Mouse (Mus musculus): ENCODE data around the gene Gm10197.

Gm10197 gene

DNA sequence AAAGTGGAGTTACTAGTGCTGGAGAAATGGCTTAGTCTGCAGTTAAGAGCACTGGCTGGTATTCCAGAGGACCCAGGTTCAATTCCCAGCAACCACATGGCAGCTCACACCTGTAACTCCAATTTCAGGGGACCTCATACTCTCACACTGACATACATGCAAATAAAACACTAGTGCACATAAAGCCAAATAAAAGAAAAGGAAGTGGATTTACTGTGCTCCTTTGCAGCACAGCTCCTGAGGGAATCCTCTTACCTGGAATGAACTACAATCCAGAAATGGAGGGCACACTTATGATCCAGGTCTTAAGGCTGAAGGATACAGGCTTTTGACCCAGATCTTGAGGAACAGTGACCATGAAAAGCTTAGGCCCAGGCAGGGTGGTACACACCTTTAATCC is 22.1 kb upstream of the Gm10197 start:
- DNase-seq (ENCODE audit: low read depth), result no peak

DNA sequence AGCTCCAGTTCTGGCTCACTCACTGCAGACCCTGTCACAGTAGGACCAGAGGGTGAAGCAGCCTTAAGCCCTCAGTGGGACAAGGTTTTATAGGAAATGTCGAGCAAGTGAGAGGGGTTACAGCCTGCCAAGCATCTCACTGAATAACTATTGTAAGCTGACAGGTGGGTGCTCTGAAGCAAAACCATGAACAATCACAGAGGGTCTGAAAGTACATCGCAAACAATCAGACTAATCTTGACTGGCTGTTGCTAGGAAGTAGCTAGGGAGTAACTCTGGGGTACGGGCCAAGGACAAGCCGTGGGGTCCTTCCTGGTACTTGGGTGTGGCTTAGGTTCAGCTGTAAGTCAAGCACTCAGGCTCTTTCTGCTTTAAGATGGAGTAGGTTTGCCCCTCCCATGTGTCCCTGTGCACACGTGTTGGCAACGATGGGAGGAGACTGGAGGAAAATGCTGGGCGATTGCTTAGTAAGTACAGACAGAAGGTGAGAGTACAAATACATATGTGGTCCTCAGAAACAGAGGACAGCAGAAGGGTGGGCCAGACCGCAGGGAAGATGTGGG is 21.3 kb upstream of the Gm10197 start:
- no peak for DNase-seq (ENCODE audit: low read depth)

DNA sequence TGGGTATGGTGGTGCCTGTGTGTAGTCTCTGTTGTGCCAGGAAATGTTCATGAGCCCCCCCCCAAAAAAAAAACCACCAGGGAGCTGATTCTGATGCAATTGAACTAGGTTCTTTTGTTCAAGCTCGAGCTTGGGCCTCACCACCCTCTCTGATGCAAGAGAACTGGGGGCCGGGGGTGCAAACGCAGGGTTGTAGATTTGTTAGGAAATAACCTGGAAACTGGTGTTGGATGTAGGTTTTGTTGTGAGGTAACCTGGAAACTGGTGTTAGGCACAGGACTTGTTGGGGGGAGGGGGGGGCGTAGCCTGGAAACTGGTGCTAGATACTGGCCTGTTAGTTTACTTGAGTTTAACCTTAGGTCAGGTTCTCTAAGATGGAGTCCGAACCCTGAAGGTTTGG is 20.2 kb upstream of the Gm10197 start:
- DNase-seq (ENCODE audit: low read depth), result no peak

DNA sequence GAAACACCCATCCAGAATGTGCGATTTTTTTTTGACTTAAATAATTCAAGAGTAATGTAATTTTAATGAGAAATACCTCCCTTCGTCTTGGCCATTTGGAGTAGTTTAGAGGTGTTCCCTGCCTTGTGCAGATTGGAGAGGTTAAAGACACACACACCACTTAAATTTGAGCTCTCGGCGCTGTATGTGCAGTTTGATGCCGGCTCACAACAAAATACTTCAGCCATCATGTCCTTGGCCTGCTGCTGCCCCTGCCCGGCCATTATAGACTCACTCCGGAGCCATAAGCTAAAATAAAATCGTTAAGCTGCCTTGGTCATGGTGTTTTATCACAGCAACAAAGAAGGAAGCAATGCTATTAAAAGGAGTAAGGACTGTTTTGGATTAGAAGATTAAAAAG is 19.8 kb upstream of the Gm10197 start:
- DNase-seq (ENCODE audit: low read depth), result no peak

DNA sequence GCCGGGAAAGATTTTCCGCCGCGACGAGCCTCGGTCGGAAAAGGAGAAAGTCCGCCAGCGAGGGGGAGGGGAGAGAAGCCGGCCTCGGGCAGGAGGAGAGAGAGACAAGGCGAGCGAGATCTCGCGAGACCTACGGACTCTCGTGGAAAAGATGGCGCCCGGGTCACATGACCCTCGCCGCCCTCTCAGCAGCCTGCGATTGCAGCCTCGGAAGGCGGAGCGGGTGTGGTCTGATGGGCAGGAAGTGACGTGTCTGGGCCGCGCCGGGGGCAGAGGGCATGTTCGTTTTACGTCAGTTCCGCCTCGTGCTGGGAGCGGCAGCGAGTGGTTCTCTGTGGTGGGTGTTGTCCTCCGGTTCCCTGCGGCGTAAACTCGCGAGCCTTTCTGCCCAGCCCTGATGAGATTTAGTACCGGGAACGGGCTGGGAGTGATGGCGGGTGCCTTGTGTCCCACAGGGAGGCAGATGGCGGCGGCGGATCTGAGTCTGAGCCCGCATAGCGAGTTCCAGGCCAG is 19.0 kb upstream of the Gm10197 start, which contains the start of gene Smndc1:
TSS of gene Smndc1 (minus strand) at position 84 of the 513 bp plus-strand sequence.
- DNase-seq (ENCODE audit: low read depth), result peak; percentile 100

DNA sequence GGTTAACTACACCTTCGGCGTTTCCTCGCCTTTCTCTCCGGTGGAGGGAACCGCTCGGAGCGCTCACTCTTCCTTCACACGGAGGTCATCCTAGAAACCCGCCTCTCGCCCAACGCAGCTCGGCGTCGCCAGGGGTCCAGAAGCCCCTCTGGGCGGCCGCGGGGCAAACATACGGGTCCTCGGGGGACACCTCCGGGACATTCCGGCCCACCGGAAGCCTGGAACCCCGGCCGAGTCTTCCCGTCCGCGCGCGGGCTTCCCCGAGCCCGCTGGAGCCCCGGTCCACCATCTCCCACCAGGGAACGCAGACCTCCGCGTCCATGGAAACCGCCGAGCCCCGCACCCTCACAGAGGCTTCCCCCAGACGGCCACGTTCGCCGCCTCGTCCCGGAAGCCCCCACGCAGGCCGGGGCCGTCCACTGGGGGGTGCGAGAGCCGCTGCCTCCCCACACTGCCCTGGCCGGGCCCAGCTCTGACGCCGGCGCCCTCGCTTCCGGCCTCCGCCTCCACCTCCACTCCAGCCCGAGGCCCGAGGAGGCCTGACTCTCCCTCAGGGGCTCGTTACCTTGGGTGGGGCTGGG is 18.4 kb upstream of the Gm10197 start:
- peak; percentile 65 for DNase-seq (ENCODE audit: low read depth)

DNA sequence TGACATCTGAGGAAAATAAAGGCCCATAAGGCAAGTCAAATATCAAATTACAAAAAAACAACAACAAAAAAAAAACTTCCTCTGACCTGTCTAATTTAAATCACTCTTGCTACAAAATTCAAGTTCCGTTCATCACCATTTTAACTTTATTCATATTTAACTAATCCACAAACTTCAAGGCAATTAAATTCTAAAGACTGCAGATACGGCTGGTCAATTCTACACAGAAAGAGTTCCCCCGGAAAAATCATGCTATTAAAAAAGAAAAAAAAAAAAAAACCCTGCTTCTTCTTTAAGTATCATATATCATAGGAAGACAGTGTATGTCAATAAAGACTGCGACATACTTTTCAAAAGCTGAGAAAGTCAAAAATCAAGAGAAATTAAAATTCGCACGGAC is 17.9 kb upstream of the Gm10197 start:
- no peak for DNase-seq (ENCODE audit: low read depth)

DNA sequence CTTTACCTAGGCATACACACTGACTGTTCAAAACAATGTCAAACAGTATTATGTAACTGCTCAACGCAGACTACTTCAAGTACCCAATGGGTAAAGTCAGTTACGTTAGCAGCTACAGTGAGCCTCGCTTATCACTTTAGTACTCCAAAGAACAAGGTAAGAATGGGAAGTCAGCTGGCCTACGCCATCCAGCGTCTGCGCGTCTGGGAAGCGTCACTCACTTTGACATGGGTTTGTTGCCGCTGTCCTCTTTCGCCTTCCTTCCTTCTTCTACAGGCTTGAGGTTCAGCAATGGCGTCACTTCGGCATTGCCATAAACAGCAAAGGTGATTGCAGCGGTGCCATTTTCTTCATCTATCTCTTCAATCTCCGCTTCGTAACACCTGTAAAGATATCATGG is 11.8 kb upstream of the Gm10197 start:
- DNase-seq (ENCODE audit: low read depth), result no peak

DNA sequence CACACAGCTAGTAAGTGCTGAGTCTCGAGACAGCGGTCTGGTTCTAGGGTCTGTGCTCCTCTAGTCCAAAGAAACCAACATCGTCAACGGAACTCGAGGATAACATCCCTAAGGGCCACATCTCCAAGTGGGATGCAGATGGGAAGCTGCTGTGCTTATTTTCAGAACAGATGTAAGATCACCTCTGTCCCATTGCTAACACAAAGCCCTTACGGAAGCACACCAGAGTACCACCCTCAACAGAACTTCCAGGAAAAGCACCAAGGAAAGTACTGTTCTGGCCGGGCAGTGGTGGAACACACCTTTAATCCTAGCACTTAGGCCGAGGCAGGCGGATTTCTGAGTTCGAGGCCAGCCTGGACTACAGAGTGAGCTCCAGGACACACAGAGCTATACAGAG is 6.9 kb upstream of the Gm10197 start:
- DNase-seq (ENCODE audit: low read depth), result no peak

DNA sequence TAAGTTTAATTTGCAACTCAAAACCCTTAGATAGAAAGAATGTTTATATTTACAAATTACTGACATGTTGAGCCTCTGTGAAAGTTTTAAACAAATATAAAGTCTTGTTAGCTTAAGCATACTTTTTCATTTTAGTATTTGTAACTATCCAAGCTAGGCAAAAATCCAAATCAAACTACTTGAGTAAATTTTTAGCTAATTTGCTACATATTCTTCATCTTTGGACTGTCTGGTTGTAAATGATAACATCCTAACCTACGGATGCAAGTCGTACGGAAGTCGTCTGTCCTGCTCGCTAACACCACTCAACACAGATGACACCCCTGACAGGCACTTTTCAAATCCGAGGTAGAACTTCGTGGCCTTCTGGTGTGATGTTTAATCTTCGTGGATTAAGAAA is 6.1 kb upstream of the Gm10197 start:
- no peak for DNase-seq (ENCODE audit: low read depth)

DNA sequence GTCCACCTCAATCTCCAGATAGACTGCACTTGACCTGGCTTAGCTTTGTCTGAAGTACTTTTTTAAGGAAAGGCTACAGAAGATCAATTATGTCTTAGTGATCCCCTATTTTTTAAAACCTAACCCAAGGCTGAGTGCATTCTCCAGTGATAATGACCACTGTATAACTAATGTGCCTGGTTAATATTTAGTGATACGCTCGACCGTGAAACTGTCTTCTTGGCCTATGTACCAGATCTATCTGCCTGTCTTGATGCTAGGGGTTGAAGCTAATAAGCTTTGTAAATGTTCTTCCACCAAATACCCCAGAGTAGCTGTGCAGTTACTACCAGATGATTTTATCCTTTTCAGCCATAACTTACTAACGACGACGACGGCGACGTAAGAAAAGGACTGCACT is 4.2 kb upstream of the Gm10197 start:
- no peak for DNase-seq (ENCODE audit: low read depth)

DNA sequence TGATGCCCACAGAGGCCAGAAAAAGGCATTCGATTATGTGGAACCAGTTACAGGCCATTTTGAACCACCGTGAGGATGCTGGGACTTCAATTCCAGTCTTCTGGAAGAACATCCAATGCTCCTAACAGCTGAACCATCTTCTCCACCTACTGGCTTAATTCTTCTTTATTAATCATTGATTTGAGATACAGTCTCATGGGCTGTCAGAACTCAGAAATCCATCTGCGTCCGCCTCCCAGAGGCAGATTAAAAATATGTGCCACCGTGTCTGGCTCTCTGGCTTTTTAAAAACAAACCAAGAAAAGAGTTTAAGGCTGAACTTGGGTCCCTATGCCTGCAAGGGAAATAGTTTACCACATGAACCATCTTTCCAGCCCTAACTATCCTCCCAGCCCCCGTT is 3.7 kb upstream of the Gm10197 start:
- DNase-seq (ENCODE audit: low read depth), result no peak

DNA sequence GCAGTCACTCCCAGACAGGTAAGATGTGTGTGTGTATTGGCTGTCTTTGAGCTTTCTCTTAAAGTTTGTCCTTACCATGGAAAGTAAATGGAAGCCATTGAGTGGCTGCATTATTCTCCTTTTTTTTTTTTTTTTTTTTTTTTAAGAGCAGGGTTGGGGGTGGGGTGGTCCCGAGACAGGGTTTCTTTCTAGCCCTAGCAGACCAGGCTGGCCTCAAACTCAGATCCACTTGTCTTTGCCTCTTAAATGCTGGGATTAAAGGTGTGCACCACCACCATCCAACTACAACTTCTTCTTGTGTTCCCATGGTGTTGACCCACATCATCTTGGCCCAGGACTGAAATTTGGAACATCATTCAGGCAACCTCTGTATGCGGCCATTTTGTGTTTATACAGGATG is 2.0 kb upstream of the Gm10197 start:
- no peak for DNase-seq (ENCODE audit: low read depth)

DNA sequence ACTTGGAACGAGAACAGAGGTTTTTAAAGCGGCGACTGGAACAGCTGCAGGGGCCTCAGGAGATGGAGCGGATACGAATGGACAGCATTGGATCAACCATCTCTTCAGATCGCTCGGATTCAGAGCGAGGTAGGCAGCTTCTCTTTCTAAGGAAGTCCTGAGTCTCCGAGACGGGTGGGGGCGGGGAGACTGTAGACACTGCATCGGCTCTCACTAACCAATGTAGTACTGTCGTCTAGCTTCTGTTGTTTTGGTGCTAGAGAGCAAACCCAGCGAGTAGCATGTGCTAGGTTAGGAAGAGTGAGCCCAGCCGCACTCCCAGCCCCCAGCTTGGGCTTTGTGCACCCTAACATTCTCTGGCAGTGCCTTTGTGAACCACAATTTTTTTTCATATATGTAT is 1.3 kb downstream of the Gm10197 start:
- no peak for DNase-seq (ENCODE audit: low read depth)

DNA sequence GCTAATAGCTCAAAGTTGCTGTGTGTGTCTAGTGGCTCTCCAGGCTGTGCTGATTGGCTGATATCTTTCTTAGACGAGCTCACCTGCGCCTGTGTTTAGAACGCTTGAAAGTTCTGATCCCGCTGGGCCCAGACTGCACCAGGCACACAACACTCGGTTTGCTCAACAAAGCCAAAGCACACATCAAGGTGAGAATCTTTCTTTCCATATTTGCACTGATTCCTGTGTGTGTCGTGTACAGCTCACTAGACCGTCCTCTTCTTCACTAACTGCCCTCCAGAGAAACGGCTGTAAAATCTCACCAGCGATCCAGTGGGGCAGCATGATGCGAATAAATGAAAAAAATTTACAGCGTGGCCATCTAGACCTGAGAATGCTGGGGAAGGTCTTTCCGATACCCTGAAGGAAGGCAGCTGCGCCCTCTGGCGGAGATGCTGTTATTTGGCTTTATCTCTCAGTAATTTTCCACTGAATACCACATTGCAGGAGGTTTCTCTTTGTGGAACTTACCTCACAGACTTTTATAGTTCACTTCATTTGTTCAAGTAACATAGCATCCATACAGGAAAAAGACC is 2.0 kb downstream of the Gm10197 start:
- peak; percentile 86 for DNase-seq (ENCODE audit: low read depth)

DNA sequence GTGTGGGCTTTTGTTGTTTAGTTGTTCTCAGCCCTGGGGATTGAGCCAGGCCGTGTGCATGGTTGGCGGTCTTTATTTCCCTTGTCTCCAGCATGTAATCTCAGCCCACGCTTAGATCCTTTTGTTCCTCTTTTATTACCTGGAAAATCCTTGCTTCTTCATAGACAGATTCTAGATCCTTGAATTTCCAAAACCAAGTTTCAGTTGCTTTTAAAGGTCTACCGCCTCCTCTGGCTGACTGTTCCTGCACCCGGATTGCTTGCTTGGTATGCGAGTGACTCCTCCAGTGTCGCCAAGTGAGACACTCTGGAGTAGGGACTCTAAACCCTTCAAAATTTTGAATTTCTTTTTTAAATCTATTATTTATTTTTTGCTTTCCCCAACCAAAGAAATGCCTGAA is 4.7 kb downstream of the Gm10197 start:
- no peak for DNase-seq (ENCODE audit: low read depth)

DNA sequence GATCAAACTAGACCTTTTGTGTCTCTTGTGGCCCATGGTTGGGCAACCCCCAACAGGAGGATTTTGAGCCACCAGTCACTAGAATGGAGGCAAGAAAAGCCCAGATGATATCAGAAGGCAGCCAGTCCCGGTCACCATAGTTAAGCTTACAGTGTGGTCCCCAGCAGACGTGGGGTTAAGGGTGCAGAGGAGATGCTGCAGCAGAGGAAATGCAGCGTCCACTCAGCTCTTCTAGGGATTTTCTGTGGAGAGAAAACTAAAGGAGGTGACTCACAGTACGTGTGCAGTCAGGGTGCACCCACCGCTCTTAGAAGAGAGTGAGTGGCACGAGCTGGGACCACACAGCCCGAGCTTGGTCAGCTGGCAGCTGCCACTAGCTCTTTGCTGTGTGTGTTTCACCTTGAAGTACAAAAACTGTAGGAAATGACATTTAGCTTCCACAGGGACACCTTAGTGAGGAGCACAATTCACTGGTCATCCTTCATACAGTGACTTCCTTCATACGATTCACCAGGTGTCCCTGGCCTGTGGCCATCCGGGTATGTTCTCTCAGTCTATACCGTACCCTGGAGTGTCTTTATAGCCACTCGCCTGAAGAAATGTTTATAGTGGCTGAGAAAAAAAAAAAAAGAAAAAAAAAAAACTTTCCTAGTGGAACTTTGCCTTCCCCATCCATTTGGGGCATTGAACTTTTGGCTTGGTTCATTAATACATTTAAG is 5.3 kb downstream of the Gm10197 start:
- no peak for DNase-seq (ENCODE audit: low read depth)

DNA sequence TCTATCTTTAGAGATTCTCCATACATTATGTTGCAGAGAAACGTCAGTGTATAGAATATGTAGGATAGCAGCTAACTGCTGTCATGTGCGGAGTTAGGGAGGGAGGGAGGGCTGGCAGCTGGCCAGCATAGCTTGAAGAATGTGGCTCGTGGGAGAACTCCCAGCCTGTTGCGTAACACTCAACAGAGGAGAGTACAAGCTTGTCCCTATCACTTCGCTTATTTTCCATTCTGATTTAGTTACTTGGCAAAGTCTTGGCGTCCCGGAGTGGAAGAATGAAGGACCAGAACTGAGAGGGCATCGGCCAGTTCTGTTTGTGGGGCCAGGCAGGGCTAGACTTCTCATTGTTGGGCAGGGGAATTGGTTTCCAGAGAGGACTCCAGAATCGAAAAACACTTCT is 6.6 kb downstream of the Gm10197 start:
- no peak for DNase-seq (ENCODE audit: low read depth)

DNA sequence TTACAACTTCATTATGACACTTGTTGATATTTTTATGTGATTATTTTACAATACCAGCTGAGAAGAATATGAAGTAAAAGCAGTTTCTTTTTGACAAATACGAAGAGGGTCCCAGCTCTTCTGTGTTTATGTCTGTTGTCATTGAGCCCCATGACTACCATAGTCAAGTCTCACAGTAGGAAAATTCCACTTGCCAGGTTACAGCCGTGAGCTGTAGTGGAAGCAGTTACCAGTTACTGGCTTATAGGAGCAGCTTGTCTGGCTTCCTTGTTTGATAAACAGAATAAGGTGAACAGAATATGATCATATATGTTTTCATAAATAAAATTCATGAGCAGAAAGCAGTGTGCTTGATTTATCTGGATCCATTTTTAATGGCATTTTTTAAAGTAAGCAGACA is 7.0 kb downstream of the Gm10197 start:
- DNase-seq (ENCODE audit: low read depth), result no peak

DNA sequence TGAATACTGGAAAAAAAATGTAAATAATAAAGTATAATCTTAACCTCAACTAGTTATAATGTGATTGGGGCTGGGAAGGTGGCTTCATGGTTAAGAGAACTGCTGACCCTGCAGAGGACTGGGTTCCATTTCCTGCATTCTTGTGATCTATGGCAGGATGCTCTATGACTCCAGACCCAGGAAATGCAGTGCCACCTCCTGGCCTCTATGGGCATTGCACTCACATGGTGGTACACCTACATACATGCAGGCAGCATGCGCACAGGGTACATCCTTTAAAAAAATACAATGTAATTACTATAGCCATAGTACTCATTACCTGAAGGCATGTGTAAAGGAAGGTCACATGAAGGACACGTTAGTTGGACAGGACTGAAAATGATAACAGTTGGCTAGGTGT is 8.6 kb downstream of the Gm10197 start:
- DNase-seq (ENCODE audit: low read depth), result peak; percentile 48

DNA sequence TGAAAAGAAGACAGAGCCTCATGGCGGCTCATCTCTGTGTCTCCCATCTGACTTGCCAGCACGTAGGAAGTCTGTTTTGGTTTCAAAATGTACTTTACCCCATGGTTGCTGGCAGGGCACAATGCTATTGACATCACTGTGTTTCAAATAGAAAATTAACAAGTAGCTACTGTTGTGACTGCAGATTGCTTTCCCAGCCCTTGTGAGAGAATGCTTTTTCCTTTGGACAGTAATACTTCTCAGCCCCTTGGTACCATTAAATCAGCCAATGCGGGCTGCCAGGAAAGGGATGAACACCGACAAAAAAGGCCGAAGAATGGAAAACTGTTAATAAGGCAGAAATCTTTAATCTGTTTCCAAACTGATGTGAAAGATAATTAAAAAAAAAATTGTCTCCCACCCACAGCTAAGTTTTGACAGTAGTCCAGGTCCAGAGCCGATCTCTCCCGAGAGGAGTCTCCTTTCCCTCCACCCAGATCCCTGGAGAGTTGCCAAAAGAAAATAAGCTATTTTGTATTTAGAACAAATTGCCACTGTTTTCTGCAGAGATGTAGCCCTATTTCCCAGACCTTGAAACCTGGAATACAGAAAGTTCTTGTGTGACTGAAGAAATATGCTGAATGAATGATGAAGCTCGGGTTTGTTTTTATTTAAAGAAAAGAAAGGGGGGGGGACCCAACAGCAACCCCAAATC is 11.2 kb downstream of the Gm10197 start:
- no peak for DNase-seq (ENCODE audit: low read depth)

DNA sequence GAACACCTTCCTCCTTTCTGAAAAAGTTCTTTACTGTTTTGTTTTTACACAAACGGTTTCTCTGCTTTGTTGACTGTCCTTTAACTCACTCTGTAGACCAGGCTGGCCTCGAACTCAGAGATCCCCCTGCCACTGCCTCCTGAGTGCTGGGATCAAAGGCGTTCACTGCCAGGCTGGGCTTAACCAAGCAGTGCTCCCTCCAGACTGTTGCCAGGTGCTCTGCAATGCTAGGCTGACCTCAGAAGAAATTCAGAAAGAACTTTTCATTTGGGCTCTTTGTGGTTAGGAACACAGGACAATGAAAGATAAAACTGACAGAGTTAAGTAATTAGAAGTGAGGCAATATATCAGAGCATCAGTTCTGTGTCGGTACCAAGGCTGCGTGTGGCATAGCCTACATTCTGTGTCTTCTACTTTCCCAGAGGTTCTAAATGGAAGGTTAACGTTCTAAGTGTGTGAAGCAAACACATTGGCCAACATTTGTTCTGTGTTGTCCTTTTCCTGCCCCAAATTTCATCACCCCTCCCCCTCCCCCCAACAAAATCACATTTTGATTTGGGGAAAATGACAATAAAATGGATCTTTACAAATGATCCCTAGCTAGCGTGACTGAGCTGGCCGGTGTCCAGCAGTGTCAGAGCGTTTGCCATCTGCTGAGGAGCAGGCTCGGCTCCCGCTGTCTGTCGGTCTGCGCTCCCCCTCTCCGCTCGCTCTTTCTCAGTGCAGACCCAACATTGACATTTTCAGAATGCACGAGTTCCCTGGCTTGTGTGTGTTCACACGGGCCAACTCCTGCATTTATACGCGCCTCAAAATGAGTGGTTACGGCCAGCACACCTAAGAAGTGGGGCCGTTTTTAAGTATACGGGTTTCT is 12.2 kb downstream of the Gm10197 start:
- DNase-seq (ENCODE audit: low read depth), result no peak

All from naive thymus-derived CD4-positive, alpha-beta T cell, adult 2 months (primary cell).